Mouse (Mus musculus): ENCODE measurements at regions not wholly inside any gene's neighbourhood (a gene's known extent, or its start where the extent isn't known, plus 50 kb on each side); places are given as distances from the start of the nearest gene placed in this dataset.

- TF ChIP-seq CTCF (IDR thresholded peaks at IDR 0.05; ENCODE audit: control insufficient read depth, insufficient read depth, insufficient replicate concordance, low read depth, low read length) (no peak), POLR2A (IDR thresholded peaks at IDR 0.05; ENCODE audit: control insufficient read depth, low read depth, low read length) (no peak)
Observed at GRCm38 (mm10) chr4:125847568-125847967, 176.8 kb upstream of the Csf3r start.

All from testis, adult 2 months (tissue).